Mouse (Mus musculus) mesoderm, embryonic 11.5 days (tissue): ENCODE results near the gene Cfap300.

Experiments used
- DNase-seq: peaks from one replicate; pipeline ENCODE4 v3.0.0-alpha.2; 2012; ENCODE audit warnings: low read depth, low spot score

The Cfap300 gene

DNA sequence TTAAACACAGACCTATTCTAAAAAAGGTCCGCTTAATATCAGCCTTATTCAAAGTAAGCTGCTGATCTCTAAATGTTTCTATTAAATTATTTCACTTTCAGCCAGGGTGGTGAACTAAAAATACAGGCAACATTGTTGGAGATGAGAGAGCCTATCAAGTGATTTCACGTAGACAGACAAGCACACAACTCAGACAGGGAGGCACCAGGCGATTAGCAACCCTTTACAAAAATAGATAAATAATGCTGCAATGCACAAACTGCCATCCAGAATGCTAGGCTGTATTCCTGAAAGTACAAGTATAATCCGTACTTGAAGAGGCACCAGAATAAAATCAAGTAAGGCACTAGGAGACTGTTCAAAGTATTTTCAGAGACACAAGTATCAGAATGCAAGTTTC, 58.3 kb downstream of the Cfap300 start:
- DNase-seq: no peak

DNA sequence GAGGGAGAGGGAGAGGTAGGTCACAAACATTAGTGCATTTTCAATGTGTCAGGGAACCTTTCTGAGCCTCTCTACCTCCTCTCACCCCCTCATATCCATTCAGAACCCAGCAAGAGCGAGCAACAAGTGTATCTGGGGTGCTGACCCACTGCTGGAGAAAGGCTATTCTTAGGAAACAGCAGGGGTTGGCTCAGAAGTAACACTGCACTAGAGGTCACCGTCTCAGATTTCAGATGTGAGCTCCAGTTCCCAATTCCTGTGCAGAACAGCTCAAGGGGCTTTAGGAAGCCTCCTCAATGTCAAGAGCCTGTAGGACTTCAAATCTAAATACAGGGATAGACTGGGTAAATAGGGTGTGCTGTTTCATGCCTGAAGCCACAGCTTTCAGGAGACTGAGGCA, 59.0 kb downstream of the Cfap300 start:
- no peak for DNase-seq

DNA sequence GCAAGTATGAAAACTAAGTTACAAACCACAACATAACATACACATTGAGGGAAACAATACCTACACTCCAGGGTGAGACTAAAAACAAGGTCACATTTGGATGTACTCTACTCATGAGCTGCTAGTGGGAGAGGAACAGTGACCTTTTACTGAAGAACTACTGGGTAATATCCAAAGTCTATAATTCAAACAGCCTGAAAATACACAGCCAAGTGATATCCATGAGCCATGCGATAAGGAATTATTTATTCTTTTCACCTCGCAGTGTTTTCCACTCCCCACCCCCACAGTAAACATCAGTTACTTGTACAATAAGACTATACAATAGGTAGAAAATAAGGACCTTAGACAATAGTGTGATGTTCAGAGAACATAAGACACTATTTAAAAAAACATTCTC, 62.5 kb downstream of the Cfap300 start:
- no peak for DNase-seq

DNA sequence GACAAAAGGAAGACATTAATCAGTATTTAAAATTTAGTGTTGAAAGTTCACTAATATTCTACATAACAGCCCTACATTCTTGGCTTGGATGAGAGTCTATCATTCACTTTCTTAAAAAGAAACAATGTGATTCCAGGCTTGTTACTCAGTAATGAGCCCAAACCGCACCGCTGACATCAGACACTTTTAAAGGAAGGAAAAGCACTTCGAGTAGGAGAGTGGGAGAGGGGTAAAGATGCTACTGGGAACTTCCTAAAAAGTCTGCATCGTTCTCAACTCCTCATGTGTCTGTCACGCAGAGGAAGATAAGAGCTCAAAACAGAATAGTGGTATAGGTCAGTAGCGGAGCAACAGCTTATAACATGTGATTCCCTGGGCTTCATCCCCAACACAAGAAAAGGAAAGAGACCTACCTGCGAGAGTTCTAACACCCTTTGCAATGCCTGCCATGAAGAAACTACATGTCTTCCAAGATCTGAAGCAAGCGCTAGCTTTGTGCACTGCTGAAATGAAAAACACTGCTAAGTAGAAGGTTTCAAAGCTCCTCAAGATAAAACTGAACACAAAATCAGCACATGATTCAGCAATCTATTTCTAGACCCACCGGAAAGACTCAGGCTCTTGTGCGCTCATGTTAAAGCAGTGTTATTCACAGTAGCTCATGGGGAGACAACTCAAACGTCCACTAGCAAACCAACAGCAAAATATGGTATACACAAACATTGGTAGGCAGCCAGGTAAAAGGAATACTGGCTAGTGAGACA, 63.3 kb downstream of the Cfap300 start:
- no peak for DNase-seq

DNA sequence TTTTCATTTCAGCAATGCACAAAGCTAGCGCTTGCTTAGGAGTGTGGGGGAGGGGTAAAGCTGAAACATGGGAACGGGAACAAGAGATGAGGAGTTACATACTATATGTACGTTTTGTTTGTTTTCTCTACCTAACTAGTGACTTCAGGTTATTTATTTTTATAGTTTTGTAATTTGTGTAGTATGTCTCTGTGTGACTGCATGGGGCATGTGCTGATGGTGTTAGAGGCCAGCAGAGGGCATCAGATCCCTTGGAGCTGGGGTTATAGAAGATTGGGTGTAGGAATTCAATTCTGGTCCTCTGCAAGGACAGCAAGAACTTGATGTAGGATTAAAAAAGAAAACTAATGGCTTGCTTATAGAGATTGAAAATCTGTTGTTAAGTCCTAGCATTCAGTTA, 64.1 kb downstream of the Cfap300 start:
- DNase-seq: no peak

DNA sequence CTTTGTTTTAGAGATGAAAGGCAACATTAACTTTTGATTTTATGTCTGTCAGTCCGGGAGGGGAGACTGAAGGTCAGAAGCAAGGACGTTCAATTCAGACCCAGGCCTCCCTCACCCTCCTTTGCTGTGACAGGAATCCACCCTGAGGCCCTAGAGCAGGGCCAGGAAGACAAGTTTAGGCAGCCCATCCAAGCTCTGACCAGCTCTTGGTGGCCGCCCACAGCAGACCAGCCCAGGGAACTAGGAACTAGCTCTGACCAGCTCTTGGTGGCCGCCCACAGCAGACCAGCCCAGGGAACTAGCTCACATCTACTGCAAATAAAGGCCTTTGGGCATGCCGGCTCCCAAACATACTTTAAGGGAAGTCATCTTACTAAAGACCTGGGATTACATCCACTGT, 65.0 kb downstream of the Cfap300 start:
- DNase-seq: no peak

DNA sequence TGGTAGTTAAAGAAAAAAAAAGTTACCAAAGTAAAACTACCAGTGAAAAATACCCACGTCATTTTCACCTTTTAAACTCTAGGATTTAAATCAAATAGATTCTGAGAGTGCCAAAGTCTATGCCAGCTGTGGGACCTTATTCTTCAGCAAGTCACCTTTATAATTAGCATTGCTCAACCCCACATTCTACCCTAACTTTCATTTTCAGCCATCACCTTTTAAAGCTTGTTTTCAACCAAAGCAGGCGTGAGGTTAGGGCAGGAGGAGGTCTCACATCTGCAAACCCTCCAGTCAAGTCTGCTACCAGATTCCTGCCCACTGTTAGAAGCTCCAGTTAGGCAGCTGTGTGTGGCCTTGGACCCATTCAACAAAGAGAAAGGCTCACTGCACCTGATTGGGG, 70.6 kb downstream of the Cfap300 start:
- DNase-seq: no peak
